Mouse (Mus musculus) stomach, postnatal 0 days (tissue): Measurements from ENCODE around the gene Gga2. TPM values are rescaled to one million over a fixed set of nuclear protein-coding genes. Genes with fewer than 3 reads are reported as not detected.

Experiments used
- ATAC-seq: fragments of 200-750 bp; cut with Nextera tagmentation; 2 replicates; pipeline ENCODE4 v1.8.0; 2017; ENCODE audit not compliant: low FRiP score, low TSS enrichment
- DNase-seq: peaks from one replicate; pipeline ENCODE4 v3.0.0-alpha.2; 2016; ENCODE audit warnings: low spot score
- H3K27ac ChIP-seq: fragments of 300-500 bp; sonication (generic); replicated peaks from 2 replicates; pipeline ENCODE4 v1.5.1; 2014; ENCODE audit warnings: mild to moderate bottlenecking, control low read depth
- H3K27me3 ChIP-seq: fragments of 300-500 bp; sonication (generic); 2 replicates; pipeline ENCODE4 v1.6.1; 2014; ENCODE audit warnings: low read length; ENCODE audit not compliant: control insufficient read depth, insufficient read depth
- H3K36me3 ChIP-seq: fragments of 300-500 bp; sonication (generic); 2 replicates; pipeline ENCODE4 v1.6.1; 2014; ENCODE audit warnings: low read length, mixed read lengths; ENCODE audit not compliant: control insufficient read depth, insufficient read depth
- H3K4me1 ChIP-seq: fragments of 300-500 bp; sonication (generic); replicated peaks from 2 replicates; pipeline ENCODE4 v1.6.1; 2014; ENCODE audit warnings: antibody characterized with exemption; ENCODE audit not compliant: control insufficient read depth, insufficient read depth
- H3K4me2 ChIP-seq: fragments of 300-500 bp; sonication (generic); replicated peaks from 2 replicates; pipeline ENCODE4 v1.6.1; 2014; ENCODE audit warnings: low read depth, mild to moderate bottlenecking, control low read depth, moderate library complexity
- H3K4me3 ChIP-seq: fragments of 300-500 bp; sonication (generic); 2 replicates; pipeline ENCODE4 v1.5.1; 2014; ENCODE audit warnings: low read depth, low read length, control low read depth
- H3K9ac ChIP-seq: fragments of 300-500 bp; sonication (generic); 2 replicates; pipeline ENCODE4 v1.6.1; 2014; ENCODE audit warnings: mild to moderate bottlenecking, low read length, control low read depth, mixed read lengths
- H3K9me3 ChIP-seq: fragments of 300-500 bp; sonication (generic); 2 replicates; pipeline ENCODE4 v1.6.1; 2016; ENCODE audit warnings: low read length; ENCODE audit not compliant: control insufficient read depth
- CTCF ChIP-seq: IDR thresholded peaks from 2 replicates; pipeline ENCODE4 v1.5.1; 2016; ENCODE audit warnings: antibody characterized with exemption, low read depth, mild to moderate bottlenecking, moderate library complexity
- EP300 ChIP-seq: optimal IDR thresholded peaks from 2 replicates; pipeline ENCODE3; 2016; ENCODE audit warnings: antibody characterized with exemption
- WGBS: fragments of 180-500 bp; shearing (Covaris S2); extraction: QIAGEN DNeasy Blood & Tissue Kit; methylation state at CpG from one replicate; pipeline ENCODE4 v1.1.7; 2014; 5-methylcytosine and 5-hydroxymethylcytosine counted together
- polyA plus RNA-seq: library from polyadenylated mRNA; unstranded; fragments of >200 nt; fragmentation: Nextera tagmentation; extraction: Ambion mirVana; gene quantifications from 2 replicates; pipeline ENCODE4 v1.2.1, GENCODE M21; 2015

The Gga2 gene
- polyA plus RNA-seq, 1 experiment from 2014 or later = 31.5 TPM

DNA sequence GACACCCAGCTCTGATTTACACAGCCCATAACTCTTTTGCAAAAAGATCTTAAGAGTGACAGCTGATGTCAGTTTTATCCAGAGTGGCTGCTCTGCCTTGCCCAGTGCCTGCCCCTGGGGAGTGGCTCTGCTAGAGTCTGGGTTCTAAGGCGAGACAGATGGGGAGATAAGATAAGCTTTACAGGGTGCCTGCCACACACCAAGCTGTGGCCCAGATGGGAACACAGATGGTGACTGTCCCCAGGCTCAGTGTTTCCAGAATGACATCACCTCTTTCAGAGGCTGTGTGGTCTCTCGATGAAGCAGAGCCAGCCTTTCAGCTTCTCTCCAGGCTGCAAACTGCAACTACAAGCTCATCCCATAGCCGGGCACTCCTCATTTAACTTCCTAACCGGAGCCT lies 81.3 kb downstream of the Gga2 start:
- Histone ChIP-seq H3K36me3 (peaks cover 5% of the 10 kb centered on the region; the same call in 1 of the 2 replicates), H3K4me2 (no peak overlapping the region), H3K9ac (no peak overlapping the region), H3K27me3 (no peaks in the 10 kb centered on the region), H3K9me3 (no peaks in the 10 kb centered on the region), H3K27ac (no peak overlapping the region), H3K4me3 (no peak overlapping the region), H3K4me1 (no peaks in the 10 kb centered on the region)
- ATAC-seq (no peak), DNase-seq (no peak)
- TF ChIP-seq CTCF = no peak
- no peak for TF ChIP-seq EP300
- 37% methylated on average over 4 of the region's 4 CpGs for WGBS

DNA sequence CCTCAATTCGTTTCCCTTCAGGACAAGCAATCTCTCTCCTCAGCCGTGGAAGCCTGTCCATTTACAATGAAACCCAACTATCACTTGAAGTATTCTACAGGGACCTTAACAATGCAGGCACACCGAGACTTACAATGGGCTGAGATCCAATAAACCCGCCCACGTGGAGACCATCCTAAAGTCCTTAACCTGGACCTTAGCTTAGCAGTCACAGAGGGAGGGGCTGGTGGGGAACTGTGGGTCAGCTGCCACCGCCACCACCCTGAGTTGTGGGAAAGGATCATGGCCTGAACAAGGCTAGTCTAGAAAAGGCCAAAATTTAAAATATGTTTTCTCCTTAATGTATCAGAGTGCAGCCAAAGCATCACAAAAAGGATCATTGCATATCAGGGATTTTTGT lies 81.8 kb downstream of the Gga2 start:
- H3K9me3 ChIP-seq = no peaks in the 10 kb centered on the region
- H3K4me3 ChIP-seq = no peak overlapping the region
- peaks cover 5% of the 10 kb centered on the region; the same call in 1 of the 2 replicates for H3K36me3 ChIP-seq
- WGBS = 70% methylated on average over 6 of the region's 6 CpGs
- H3K9ac ChIP-seq = no peak overlapping the region
- no peak overlapping the region for H3K27ac ChIP-seq
- H3K4me1 ChIP-seq = no peaks in the 10 kb centered on the region
- TF ChIP-seq CTCF (no peak), EP300 (no peak)
- no peak overlapping the region for H3K4me2 ChIP-seq
- no peaks in the 10 kb centered on the region for H3K27me3 ChIP-seq
- DNase-seq = no peak
- ATAC-seq = no peak

DNA sequence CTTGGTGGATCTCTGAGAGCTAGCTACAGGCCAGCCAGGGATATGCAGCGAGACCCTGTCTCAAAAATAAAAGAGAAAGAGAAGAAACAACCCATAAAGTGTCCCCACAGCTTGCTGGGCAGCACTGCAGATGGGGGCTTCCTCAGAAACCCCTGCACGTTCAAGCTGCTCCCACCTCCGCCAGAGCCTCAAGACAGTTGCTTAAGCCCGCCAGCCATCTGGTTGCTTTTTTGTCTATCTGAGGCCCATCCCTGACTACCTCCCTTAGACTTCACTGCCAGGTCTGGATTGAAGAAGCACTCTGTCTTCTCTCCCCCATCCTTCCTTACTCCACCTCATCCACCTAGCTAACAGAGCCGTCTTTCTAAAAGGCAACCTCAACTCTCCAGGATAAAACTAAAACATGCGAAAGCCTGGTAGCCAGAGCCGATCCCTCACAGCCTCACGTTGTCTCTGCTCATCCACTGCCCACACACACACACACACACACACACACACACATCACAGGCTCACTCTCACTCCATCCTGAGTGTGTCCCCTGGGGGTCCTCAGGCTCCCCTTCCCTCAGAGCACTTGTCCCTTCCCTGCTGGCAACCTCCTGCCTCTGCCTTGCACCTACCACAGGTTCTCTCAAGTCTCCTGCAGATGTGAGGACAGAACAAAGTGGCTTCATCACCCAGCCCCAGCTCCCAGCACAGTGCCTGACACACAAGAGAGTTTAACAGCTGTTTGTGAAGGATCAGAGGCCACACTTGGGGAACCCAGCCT lies 82.7 kb downstream of the Gga2 start:
- ATAC-seq = no peak
- Histone ChIP-seq H3K9me3 (no peaks in the 10 kb centered on the region), H3K27me3 (no peaks in the 10 kb centered on the region), H3K27ac (no peak overlapping the region), H3K4me1 (no peaks in the 10 kb centered on the region), H3K36me3 (peaks cover 5% of the 10 kb centered on the region; the same call in 1 of the 2 replicates), H3K4me2 (no peak overlapping the region), H3K9ac (no peak overlapping the region), H3K4me3 (no peak overlapping the region)
- TF ChIP-seq CTCF = no peak
- no peak for TF ChIP-seq EP300
- no peak for DNase-seq
- WGBS = 84% methylated on average over 8 of the region's 8 CpGs

DNA sequence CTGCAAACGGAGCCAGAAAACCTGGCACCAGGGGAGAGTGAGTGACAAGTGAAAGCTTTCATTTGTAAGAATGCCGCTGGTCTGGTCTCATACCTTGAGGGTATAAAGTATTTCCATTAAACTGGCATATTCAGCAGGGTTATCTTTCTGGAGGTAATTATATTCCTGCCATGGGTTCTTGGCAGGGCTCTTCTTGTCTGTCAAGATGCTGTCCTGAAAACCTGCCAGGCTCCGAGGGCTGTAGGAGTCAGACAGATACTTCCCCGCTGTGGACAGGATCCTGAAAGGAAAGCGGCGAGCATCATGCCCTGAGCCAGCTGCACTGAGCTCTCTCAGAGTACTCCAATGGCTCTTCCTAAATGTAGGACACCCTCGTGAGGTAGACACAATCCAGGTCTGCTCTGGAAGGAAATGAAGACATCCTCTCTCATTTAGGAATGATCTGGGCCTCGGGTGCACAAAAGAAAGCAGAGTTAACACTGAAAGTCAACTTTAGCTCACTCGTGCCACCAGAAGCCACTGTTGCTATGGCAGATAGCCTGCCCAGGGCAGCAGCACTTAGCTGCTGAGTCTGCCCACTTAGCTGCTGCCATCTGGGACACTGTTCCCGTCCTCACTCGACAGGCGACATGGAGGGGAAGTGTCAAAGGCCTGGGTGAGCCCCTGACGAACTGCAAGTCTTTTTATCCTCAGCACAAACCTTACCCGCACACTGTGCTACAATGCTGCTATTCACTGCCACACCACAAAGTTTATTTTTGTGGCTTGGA lies 84.0 kb downstream of the Gga2 start:
- Histone ChIP-seq H3K4me2 (no peak overlapping the region), H3K4me3 (no peak overlapping the region), H3K9ac (no peak overlapping the region), H3K27ac (no peak overlapping the region), H3K36me3 (peaks cover under 1% of the 10 kb centered on the region; the same call in 1 of the 2 replicates), H3K4me1 (no peaks in the 10 kb centered on the region), H3K9me3 (no peaks in the 10 kb centered on the region), H3K27me3 (no peaks in the 10 kb centered on the region)
- no peak for ATAC-seq
- no peak for DNase-seq
- 69% methylated on average over 14 of the region's 14 CpGs for WGBS
- TF ChIP-seq CTCF (no peak), EP300 (no peak)

Other genes with a start within 250 kb of the Gga2 start
- 10.1 and 10.8 TPM in 2 replicates for gene Scnn1b, start 156.2 kb downstream of the Gga2 start, polyA plus RNA-seq
- 14.1 and 14.5 TPM in 2 replicates for gene Cog7, start 39.5 kb downstream of the Gga2 start, polyA plus RNA-seq
- 22.8 and 23.7 TPM in 2 replicates for gene Ubfd1, start 46.0 kb upstream of the Gga2 start, polyA plus RNA-seq
- 10.7 TPM in 2 replicates for gene Ears2, start 46.0 kb upstream of the Gga2 start, polyA plus RNA-seq
- 582 and 605 TPM in 2 replicates for gene Ndufab1, start 80.7 kb upstream of the Gga2 start, polyA plus RNA-seq
- 4.5 and 5.2 TPM in 2 replicates for gene Palb2, start 111.8 kb upstream of the Gga2 start, polyA plus RNA-seq
- gene Dctn5, start 111.8 kb upstream of the Gga2 start, polyA plus RNA-seq = 66.0 and 68.0 TPM in 2 replicates
- 20.5 and 26.9 TPM in 2 replicates for gene Plk1, start 138.2 kb upstream of the Gga2 start, polyA plus RNA-seq
- 33.5 and 37.3 TPM in 2 replicates for gene Ern2, start 165.0 kb upstream of the Gga2 start, polyA plus RNA-seq
- gene Chp2, start 198.3 kb upstream of the Gga2 start, polyA plus RNA-seq = 1.1 and 1.7 TPM in 2 replicates